Mouse (Mus musculus) erythroblast, embryonic 14.5 days (primary cell): ENCODE measurements around the gene Gas1. TPM values are rescaled to one million over a fixed set of nuclear protein-coding genes. Genes with fewer than 3 reads are reported as not detected.

Source experiments
- H3K27me3 ChIP-seq: 2 replicates; pipeline ENCODE4 v1.6.1; 2012; ENCODE audit warnings: inconsistent platforms; ENCODE audit not compliant: control insufficient read depth
- H3K36me3 ChIP-seq: 2 replicates; pipeline ENCODE4 v1.6.1; 2012; ENCODE audit warnings: mild to moderate bottlenecking, inconsistent platforms; ENCODE audit not compliant: control insufficient read depth
- H3K4me1 ChIP-seq: 2 replicates; pipeline ENCODE4 v1.6.1; 2012; ENCODE audit warnings: inconsistent platforms; ENCODE audit not compliant: control insufficient read depth
- H3K4me3 ChIP-seq: replicated peaks from 2 replicates; pipeline ENCODE3; 2012; ENCODE audit warnings: moderate library complexity, mild to moderate bottlenecking, inconsistent platforms
- H3K9me3 ChIP-seq: 2 replicates; pipeline ENCODE4 v1.6.1; 2012; ENCODE audit warnings: low read length, inconsistent platforms, mixed read lengths; ENCODE audit not compliant: control insufficient read depth
- GATA1 ChIP-seq: IDR thresholded peaks from 2 replicates; pipeline ENCODE4 v1.6.1; 2012; ENCODE audit warnings: low read length, inconsistent platforms, mixed read lengths
- TAL1 ChIP-seq: IDR thresholded peaks from 3 replicates; pipeline ENCODE4 v1.6.1; 2012; ENCODE audit warnings: low read length, inconsistent platforms, mixed read lengths
- polyA plus RNA-seq: library from polyadenylated mRNA; stranded (reverse); fragments of >175 nt; gene quantifications from 2 replicates; pipeline ENCODE4 v1.2.3, GENCODE M21; 2012

Gas1 gene
- not detected in 2 replicates for polyA plus RNA-seq

DNA sequence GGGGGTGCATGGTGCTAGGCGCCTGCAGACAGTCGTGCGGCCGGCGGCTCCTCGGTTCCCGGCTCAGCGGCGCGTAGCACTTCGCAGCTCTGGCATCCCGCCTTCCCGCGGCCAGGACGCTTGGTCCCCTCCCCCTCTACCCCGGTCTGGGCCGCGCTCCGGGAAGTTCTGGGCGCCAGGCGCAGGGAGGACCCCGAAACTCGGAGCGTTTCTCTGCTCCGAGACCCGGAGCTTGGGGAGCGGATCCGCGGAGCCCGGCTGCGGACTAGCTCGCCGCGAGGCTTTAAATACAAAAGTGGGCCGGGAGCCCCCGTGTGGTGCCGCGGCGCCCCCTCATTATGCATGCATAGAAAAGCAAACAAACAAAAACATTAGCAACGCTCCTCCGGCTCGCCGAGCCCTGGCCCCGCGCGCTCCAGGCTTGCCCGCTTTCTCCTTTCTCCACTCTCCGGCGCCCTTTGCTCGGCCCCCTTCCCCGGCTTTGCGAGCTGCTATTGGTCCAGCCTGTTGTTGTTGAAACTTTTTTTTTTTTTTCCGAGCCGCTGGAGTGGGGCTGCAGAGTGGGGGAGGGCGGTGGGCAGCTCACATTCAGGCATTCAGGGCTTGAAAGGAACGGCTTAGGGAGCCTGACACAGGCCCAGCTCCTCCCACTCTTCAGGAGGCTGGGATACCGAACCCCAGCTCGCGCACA is at the start of gene Gas1:
Gene Gas1 (minus strand): TSS at position 260 of the 691 bp plus-strand sequence.
- H3K9me3 ChIP-seq = peaks cover 6% of the 10 kb centered on the region; the same call in 1 of the 2 replicates
- peaks cover 65% of the 10 kb centered on the region for H3K27me3 ChIP-seq
- TF ChIP-seq GATA1 = no peak
- no peak for TF ChIP-seq TAL1
- no peaks in the 10 kb centered on the region for H3K36me3 ChIP-seq
- no peaks in the 10 kb centered on the region; the same call in 1 of the 2 replicates for H3K4me1 ChIP-seq
- peak within 1 kb of the TSS; percentile 38 for H3K4me3 ChIP-seq

DNA sequence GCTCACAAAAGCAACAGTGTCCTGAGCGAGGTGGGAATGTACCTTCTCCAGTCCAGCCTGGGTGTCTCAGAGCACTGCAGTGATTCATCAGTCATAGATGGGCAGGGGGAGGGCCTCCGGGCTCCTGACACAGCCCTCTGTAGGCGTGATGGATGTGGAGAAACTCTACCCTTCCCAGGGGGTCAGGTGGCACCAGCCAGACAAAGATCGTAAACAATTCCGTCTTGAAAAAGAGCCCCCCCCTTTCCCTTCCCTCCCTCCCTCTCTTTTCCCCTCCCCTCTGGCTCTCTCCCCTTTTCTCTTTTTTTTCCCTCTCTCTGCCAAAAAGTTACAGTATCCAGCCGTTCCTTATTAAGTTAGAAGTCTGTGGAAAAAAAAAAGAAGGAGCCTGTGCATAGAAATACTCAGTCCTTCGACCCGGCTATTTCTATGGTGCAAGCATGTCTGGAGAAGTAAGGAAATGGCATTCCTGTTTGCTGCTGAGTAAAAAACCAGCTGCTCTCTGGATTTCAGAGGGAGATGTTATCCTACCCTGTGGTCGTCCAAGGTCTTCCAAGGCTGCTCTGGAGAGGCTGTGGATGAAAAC is 49.2 kb upstream of the Gas1 start:
- no peaks in the 10 kb centered on the region for H3K4me1 ChIP-seq
- H3K4me3 ChIP-seq = no peak overlapping the region
- no peaks in the 10 kb centered on the region for H3K36me3 ChIP-seq
- H3K9me3 ChIP-seq = peaks cover 25% of the 10 kb centered on the region
- H3K27me3 ChIP-seq = no peaks in the 10 kb centered on the region
- TF ChIP-seq GATA1 (no peak), TAL1 (no peak)

DNA sequence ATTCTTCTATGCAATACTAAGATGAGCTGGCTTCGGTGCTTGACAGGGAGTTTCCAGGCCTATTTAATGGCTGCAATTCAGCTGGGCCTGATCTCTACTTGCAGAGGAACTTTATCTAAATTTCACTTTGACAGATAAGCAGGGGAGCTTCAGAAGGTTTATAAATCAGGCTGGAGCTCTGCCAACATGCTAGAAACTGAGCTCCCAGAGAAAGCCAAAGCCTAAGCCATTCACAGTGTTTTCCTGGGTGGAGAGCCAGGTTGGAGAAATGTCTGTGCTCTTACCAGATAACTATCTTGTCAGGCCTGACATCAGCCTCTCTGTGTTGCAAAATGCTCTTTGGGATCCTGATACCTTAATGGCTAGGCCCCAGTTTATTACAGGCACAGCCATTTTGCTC is 48.6 kb upstream of the Gas1 start:
- no peak overlapping the region for H3K4me3 ChIP-seq
- peaks cover 23% of the 10 kb centered on the region for H3K9me3 ChIP-seq
- H3K4me1 ChIP-seq = no peaks in the 10 kb centered on the region
- TF ChIP-seq GATA1 = no peak
- TF ChIP-seq TAL1 = no peak
- H3K36me3 ChIP-seq = no peaks in the 10 kb centered on the region
- H3K27me3 ChIP-seq = no peaks in the 10 kb centered on the region

DNA sequence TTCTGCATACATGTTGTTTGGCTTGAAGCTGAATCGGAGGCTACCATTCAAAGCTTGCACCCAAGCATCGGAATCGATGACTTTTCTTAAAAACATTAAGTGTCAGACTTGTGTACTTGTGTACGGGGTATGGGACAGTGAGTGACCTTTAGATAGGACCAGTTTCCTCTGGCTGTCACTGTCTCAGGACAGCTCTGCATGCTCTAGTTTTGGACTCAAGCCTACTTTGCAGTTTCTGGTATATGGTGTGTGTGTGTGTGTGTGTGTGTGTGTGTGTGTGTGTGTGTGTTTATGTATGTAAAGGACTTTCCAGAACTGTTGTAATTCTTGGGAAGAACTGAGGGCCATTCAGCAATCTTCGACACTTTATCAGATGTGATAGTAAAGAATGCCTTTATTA is 48.1 kb upstream of the Gas1 start:
- Histone ChIP-seq H3K9me3 (peaks cover 19% of the 10 kb centered on the region), H3K4me3 (no peak overlapping the region), H3K4me1 (no peaks in the 10 kb centered on the region), H3K27me3 (no peaks in the 10 kb centered on the region), H3K36me3 (no peaks in the 10 kb centered on the region)
- no peak for TF ChIP-seq GATA1
- no peak for TF ChIP-seq TAL1

DNA sequence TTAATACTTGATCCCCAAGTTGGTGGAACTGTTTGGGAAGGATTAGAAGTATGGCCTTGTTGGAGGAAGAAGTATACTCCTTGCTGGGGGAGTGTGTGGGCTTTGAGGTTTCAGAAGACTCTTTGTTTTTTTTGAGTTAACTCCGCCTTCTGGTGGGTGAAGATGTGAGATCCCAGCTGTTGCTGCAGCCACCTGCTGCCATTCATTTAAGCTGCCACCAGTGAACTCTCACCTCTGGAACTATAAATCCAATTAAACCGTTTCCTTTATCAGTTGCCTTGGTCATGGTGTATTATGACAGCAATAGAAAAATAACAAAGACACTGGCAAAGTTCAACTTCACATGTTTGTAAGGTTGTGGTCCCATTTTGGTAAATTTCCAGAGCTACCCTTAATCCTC is 46.6 kb upstream of the Gas1 start:
- H3K27me3 ChIP-seq = no peaks in the 10 kb centered on the region
- no peak for TF ChIP-seq TAL1
- no peak for TF ChIP-seq GATA1
- H3K9me3 ChIP-seq = peaks cover 15% of the 10 kb centered on the region
- H3K4me3 ChIP-seq = no peak overlapping the region
- no peaks in the 10 kb centered on the region for H3K4me1 ChIP-seq
- no peaks in the 10 kb centered on the region for H3K36me3 ChIP-seq

DNA sequence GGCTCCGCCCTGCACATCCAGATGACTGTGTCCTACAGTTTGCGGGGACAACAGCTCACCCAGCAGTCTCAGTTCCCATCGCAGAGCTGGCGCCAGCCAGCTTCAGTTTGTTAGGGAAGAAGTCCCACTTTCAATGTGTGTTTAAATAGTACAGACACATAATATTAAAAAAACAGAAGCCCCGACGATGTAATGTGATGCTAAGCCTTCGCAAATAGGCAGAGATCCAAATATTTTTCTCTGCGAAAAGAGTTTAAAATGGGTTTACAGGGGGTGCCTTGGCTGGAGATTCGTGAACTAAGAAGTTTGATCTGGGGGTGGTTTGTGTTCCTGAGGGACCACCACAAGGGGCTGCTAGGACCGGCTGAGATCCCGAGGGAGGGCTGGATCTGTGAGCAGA is 45.2 kb upstream of the Gas1 start:
- no peak overlapping the region for H3K4me3 ChIP-seq
- peaks cover 9% of the 10 kb centered on the region for H3K9me3 ChIP-seq
- no peaks in the 10 kb centered on the region for H3K27me3 ChIP-seq
- TF ChIP-seq TAL1 = no peak
- no peak for TF ChIP-seq GATA1
- no peaks in the 10 kb centered on the region for H3K4me1 ChIP-seq
- H3K36me3 ChIP-seq = no peaks in the 10 kb centered on the region

DNA sequence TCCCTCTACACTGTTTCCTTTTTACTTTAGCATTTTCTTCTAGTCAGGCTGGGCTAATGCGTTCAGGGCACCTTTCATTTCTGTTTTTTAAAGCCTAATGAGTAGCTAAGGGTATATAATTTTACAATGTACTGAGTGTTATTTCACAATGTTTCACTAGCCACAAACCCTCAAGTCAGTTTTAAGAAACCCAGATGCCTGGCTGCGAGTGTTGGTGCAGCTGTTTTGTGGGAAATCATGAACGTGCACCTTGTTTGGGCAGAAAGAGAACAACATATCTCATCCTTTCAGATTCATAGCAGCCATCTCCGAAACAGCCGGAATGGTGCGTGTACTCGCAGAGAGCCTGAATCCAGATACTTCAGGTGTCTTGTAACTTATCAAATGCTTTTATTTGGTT is 36.7 kb upstream of the Gas1 start:
- Histone ChIP-seq H3K4me3 (no peak overlapping the region), H3K9me3 (0 out of 2 replicates have a peak, but pooled peaks cover 2% of the 10 kb centered on the region), H3K4me1 (no peaks in the 10 kb centered on the region), H3K27me3 (no peaks in the 10 kb centered on the region), H3K36me3 (no peaks in the 10 kb centered on the region)
- TF ChIP-seq TAL1 = no peak
- TF ChIP-seq GATA1 = no peak

DNA sequence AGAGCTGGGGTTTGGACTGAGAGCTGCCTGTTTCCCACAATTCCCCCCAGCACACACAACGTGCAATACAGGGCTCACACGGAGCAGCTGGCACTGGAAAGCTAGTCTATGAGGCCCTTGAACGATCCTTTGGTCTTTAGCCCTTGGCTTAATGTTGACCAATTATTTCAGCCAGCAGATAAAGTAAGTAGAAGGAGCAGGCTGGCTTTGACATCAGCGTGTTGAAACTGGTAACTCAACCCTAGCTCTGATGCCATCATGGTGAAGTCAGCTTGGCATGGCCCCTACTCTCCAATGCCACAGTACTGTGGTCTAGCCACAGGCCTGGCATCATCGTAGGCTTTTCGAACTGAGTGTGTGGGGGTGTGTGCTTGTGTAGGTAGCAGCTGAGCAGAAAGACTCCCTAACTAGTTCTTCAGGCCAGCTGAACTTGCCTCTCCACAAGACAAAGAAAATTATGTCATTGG is 30.0 kb upstream of the Gas1 start:
- Histone ChIP-seq H3K27me3 (no peaks in the 10 kb centered on the region), H3K4me3 (no peak overlapping the region), H3K9me3 (peaks cover 10% of the 10 kb centered on the region), H3K36me3 (no peaks in the 10 kb centered on the region), H3K4me1 (no peaks in the 10 kb centered on the region)
- TF ChIP-seq GATA1 (no peak), TAL1 (no peak)

DNA sequence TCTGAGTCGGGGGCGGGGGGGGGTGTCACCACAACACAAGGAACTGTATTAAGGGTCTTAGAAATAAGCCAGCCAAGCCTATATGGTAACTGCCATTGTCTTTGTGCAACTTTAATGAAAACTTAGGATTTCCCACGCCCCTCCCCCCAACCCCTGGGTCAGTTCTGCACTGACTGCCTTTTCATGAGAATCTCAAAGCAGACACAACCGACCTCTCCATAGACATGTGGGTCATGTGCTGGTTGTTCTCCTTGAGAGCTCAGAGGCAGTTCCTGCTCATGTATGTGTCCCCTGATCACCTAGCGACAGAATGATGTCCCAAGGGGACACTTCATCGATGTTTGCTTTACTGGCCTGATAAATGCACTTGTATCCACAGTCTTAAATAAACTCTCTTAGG is 27.6 kb upstream of the Gas1 start:
- H3K27me3 ChIP-seq = no peaks in the 10 kb centered on the region
- TF ChIP-seq TAL1 (no peak), GATA1 (no peak)
- peaks cover 8% of the 10 kb centered on the region for H3K9me3 ChIP-seq
- H3K36me3 ChIP-seq = no peaks in the 10 kb centered on the region
- no peaks in the 10 kb centered on the region for H3K4me1 ChIP-seq
- no peak overlapping the region for H3K4me3 ChIP-seq
